Mouse (Mus musculus) erythroid progenitor cell, adult 5-6 weeks (primary cell): ENCODE data around the gene Dst. TPM values are rescaled to one million over a fixed set of nuclear protein-coding genes. Genes with fewer than 3 reads are reported as not detected.
"Not testable (repeated sequence)": the region's sequence is repeated elsewhere in the genome, so short reads cannot be mapped to it uniquely, and the experiment has no call there.

Source experiments
- ATAC-seq: replicated peaks from 2 replicates; pipeline ENCODE4 v1.8.0; 2016; ENCODE audit warnings: moderate number of reproducible peaks, mild to moderate bottlenecking, moderate TSS enrichment, inconsistent platforms; ENCODE audit not compliant: poor library complexity, low FRiP score, severe bottlenecking
- total RNA-seq, 2 experiments: library from RNA; stranded (forward) in 1 of 2; stranded (reverse) in 1 of 2; fragments of 150-400 nt in 1 of 2; fragments of 186-747, 209-891 nt in 1 of 2; gene quantifications; 2 replicates each; pipeline versions ENCODE4 v1.2.3 to v1.2.4; 2015 to 2017; ENCODE audit warnings: low replicate concordance in 2 of 2

Dst gene
- total RNA-seq, 2 experiments from 2014 or later: 1.7 TPM

- no peak for ATAC-seq
These were observed 143.2 kb downstream of the Dst start for GRCm38 (mm10) chr1:34051251-34051650.

GRCm38 (mm10) chr1:34052422-34052821 lies 144.4 kb downstream of the Dst start:
- no peak for ATAC-seq

GRCm38 (mm10) chr1:34054970-34055369 lies 146.9 kb downstream of the Dst start:
- no peak for ATAC-seq

- ATAC-seq: no peak
These were observed 148.6 kb downstream of the Dst start for GRCm38 (mm10) chr1:34056658-34057057.

GRCm38 (mm10) chr1:34059231-34059630 lies 151.2 kb downstream of the Dst start:
- ATAC-seq: no peak

GRCm38 (mm10) chr1:34060446-34060845 lies 152.4 kb downstream of the Dst start:
- ATAC-seq: no peak

GRCm38 (mm10) chr1:34061078-34061477 lies 153.1 kb downstream of the Dst start:
- no peak for ATAC-seq

- ATAC-seq: no peak
These were observed 153.8 kb downstream of the Dst start for GRCm38 (mm10) chr1:34061860-34062259.

GRCm38 (mm10) chr1:34063943-34064342 lies 155.9 kb downstream of the Dst start:
- no peak for ATAC-seq

- ATAC-seq: no peak
These were observed 157.6 kb downstream of the Dst start for GRCm38 (mm10) chr1:34065551-34066048.

GRCm38 (mm10) chr1:34066401-34066800 lies 158.4 kb downstream of the Dst start:
- ATAC-seq: not testable (repeated sequence)

- no peak for ATAC-seq
These were observed 160.3 kb downstream of the Dst start for GRCm38 (mm10) chr1:34068341-34068740.

- no peak for ATAC-seq
These were observed 161.7 kb downstream of the Dst start for GRCm38 (mm10) chr1:34069514-34070290.

GRCm38 (mm10) chr1:34070474-34070873 lies 162.4 kb downstream of the Dst start:
- no peak for ATAC-seq

GRCm38 (mm10) chr1:34070991-34071639 lies 163.1 kb downstream of the Dst start:
- no peak for ATAC-seq

- ATAC-seq: no peak
These were observed 164.2 kb downstream of the Dst start for GRCm38 (mm10) chr1:34072262-34072661.

- no peak for ATAC-seq
These were observed 165.6 kb downstream of the Dst start for GRCm38 (mm10) chr1:34073436-34074169.

GRCm38 (mm10) chr1:34074245-34075187 lies 166.5 kb downstream of the Dst start:
- ATAC-seq: no peak

GRCm38 (mm10) chr1:34076701-34077421 lies 168.8 kb downstream of the Dst start:
- ATAC-seq: no peak
